Mouse (Mus musculus) lung, adult 2 months (tissue): ENCODE results near the gene Gm17660.

ENCODE experiments used
- CTCF ChIP-seq: fragments of 200-500 bp; IDR thresholded peaks from 2 replicates; pipeline ENCODE4 v1.5.1; 2011; ENCODE audit warnings: mild to moderate bottlenecking, low read length, control low read depth; ENCODE audit not compliant: insufficient read depth
- POLR2A ChIP-seq: fragments of 200-500 bp; IDR thresholded peaks from 2 replicates; pipeline ENCODE4 v1.6.1; 2011; ENCODE audit warnings: low read depth, mild to moderate bottlenecking, control low read depth, low read length, borderline replicate concordance; ENCODE audit errors: extremely low read depth

- TF ChIP-seq POLR2A (no peak), CTCF (peak; percentile 50)
These were observed 24.5 kb downstream of the Gm17660 start for GRCm38 (mm10) chr5:104052956-104053355.
